Mouse (Mus musculus) right cerebral cortex, postnatal 10 days (tissue): ENCODE results near the gene Hs3st4.

ENCODE experiments used
- DNase-seq, 2 experiments: peaks; one replicate each; pipeline ENCODE4 v3.0.0; 2021; ENCODE audit warnings: low spot score in 2 of 2

Gene Hs3st4

GRCm38 (mm10) chr7:123982461-123983038, at the start of gene Hs3st4:
Hs3st4 (plus strand) TSS chr7:123982869.
- DNase-seq = peak; percentile 39 to 61

- DNase-seq = no peak
Measured at GRCm38 (mm10) chr7:123946836-123947235, 35.8 kb upstream of the Hs3st4 start.

GRCm38 (mm10) chr7:123963021-123963420, 19.6 kb upstream of the Hs3st4 start:
- no peak for DNase-seq

GRCm38 (mm10) chr7:123964559-123965142, 18.0 kb upstream of the Hs3st4 start:
- DNase-seq = no peak

GRCm38 (mm10) chr7:123965515-123965914, 17.2 kb upstream of the Hs3st4 start:
- DNase-seq = no peak

GRCm38 (mm10) chr7:123975441-123975840, 7.2 kb upstream of the Hs3st4 start:
- DNase-seq = no peak

GRCm38 (mm10) chr7:123981435-123981834, 1.2 kb upstream of the Hs3st4 start:
- no peak for DNase-seq

GRCm38 (mm10) chr7:123982010-123982409, 659 bp upstream of the Hs3st4 start:
- peak; percentile 30 to 32 for DNase-seq

- peak; percentile 31 to 33 for DNase-seq
Measured at GRCm38 (mm10) chr7:123983177-123984046, 743 bp downstream of the Hs3st4 start.

GRCm38 (mm10) chr7:123992121-123992520, 9.5 kb downstream of the Hs3st4 start:
- DNase-seq = no peak

GRCm38 (mm10) chr7:123997266-123997665, 14.6 kb downstream of the Hs3st4 start:
- no peak for DNase-seq

- DNase-seq = peak; percentile 58 to 59
Measured at GRCm38 (mm10) chr7:123998601-123999000, 15.9 kb downstream of the Hs3st4 start.

GRCm38 (mm10) chr7:124026908-124027307, 44.2 kb downstream of the Hs3st4 start:
- no peak for DNase-seq

- no peak for DNase-seq
Measured at GRCm38 (mm10) chr7:124032236-124032635, 49.6 kb downstream of the Hs3st4 start.

GRCm38 (mm10) chr7:124033332-124033731, 50.7 kb downstream of the Hs3st4 start:
- DNase-seq = no peak

GRCm38 (mm10) chr7:124037281-124037700, 54.6 kb downstream of the Hs3st4 start:
- DNase-seq = no peak

- no peak for DNase-seq
Measured at GRCm38 (mm10) chr7:124039142-124039541, 56.5 kb downstream of the Hs3st4 start.

- DNase-seq = no peak
Measured at GRCm38 (mm10) chr7:124047382-124047781, 64.7 kb downstream of the Hs3st4 start.

GRCm38 (mm10) chr7:124048971-124049370, 66.3 kb downstream of the Hs3st4 start:
- DNase-seq = peak; percentile 32 to 41

GRCm38 (mm10) chr7:124050421-124050820, 67.8 kb downstream of the Hs3st4 start:
- no peak for DNase-seq

GRCm38 (mm10) chr7:124083741-124084140, 101.1 kb downstream of the Hs3st4 start:
- no peak for DNase-seq

- peak in 1 of 2 experiments; percentile 39 for DNase-seq
Measured at GRCm38 (mm10) chr7:124129019-124129418, 146.3 kb downstream of the Hs3st4 start.

GRCm38 (mm10) chr7:124131312-124131711, 148.6 kb downstream of the Hs3st4 start:
- peak; percentile 82 to 84 for DNase-seq
